Mouse (Mus musculus) T-helper 2 cell (primary cell): ENCODE data around the gene Amdhd1.

Experiments
- in situ Hi-C: fragments of 300-600 bp; cut with MboI, MseI; formaldehyde crosslinking; loops from one replicate; pipeline ENCODE4 v1.15.1; 2025; ENCODE audit warnings: high pct_unique_total_duplicates

The Amdhd1 gene

DNA sequence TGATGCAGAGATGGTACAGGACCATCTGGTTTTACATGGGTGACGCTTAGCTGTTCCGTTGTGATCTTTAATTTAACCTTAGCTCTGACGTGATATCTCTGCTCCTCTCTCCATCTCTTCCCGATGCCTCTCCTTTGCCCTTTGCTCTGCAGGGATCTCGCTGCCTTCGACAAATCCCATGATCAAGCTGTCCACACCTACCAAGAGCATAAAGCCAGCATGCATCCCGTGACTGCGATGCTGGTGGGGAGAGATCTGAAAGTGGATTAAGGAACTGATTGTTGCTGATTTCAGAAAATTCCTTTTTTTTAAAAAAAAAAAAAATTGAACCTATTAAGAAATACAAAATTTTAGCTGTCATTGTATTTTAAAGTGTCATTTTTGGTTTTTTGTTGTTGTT lies 55.3 kb downstream of the Amdhd1 start:
- in situ Hi-C loops = no loop called here
